Mouse (Mus musculus) adrenal gland, adult 2 months (tissue): Measurements from ENCODE around the gene Pigr. TPM values are rescaled to one million over a fixed set of nuclear protein-coding genes. Genes with fewer than 3 reads are reported as not detected.

Source experiments
- DNase-seq: peaks from one replicate; pipeline ENCODE4 v3.0.0; 2021
- polyA plus RNA-seq: library from polyadenylated mRNA; depleted of rRNA; stranded (reverse); fragments of >200 nt; gene quantifications from 2 replicates; pipeline ENCODE4 v1.2.3, GENCODE M21; 2012
- total RNA-seq, 2 experiments: library from RNA; stranded (reverse); gene quantifications; 2 replicates each; pipeline ENCODE4 v1.2.3; 2021

Pigr gene
- total and polyA plus RNA-seq, 3 experiments, result 0.07 to 3.2 (median 0.14) TPM

DNA sequence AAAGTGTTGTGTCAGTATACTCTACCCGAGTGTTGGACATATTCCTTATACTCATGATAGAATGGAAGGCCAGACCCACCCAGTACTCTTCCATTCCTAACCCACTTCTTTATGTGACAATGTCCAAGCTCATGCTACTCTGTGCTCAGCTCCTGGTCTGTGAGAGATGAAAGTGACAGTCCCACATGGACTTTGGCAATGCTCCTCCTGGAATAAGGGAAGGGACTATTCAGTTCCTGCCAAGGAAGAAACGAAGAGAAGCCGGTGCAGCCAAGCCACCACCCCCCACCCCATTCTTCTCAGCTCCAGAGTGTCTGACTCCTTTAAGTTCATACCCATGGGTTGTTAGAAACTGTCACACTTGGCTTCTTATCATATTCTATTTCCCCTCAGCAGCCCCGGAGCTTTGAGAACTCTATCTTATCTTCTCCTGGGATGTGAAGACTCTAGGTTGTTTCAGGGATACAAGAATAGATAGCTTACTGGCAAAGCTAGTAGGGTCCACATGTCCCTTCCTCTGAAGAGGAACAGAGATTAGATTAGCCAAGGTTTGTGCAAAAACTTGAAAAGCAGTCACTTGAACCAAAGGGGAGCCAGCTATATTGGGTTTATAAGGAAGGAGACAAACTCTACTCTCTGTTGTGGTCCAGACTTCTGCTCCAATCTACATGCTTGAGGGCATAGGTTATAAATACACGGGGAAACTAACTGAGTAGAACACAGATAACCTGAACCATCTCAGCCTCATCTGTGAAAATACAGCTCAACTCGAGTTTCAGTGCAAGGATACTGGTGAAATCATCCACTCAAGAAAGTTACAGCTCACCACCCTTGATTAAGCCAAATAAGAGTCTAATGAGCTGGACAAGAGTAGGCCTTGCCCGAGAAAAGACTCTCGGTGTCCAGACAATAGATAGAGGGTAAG lies 3.7 kb downstream of the Pigr start:
- DNase-seq, result no peak

DNA sequence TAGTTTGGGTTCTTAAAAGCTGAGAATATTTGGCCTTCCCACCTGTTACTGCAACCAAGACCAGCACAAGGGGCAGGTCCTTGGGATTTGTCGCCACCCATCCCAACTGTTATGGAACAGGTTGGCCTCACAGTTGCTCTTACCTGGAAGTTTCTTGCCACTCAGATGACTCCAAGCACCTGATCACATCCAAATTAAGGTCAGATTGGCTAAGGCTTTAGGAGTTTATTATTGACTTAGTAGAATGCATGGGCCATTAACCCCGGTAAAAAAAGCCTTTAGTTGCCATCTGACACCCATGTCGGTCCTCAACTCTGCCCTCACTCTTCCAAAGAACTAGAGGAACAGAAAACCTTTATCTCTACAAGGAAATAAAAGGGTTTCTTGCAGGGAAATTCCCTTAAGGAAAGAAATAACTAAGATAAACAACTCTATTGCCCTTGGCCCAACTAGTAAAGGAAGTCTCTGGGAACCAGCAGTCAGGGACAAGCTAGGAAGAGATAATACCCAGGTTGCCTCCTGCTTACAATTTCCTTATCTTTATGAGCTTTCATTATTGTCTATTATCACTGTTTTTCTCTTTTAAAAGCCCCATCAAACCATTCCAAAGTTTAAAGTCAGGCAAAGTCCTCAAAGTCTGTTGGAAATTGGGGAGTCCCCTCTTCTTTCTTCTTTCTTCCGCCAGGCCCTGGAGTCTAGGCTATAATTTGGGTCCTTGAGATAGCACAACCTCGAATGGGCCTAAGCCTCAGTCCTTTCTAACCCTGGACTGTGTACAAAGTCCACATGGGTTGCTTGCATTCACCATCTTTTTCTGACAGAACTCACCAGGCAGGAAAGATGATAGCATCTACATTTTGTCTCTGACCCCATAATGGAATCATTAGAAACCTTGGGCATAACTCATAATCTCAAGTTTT lies 6.0 kb downstream of the Pigr start:
- no peak for DNase-seq

DNA sequence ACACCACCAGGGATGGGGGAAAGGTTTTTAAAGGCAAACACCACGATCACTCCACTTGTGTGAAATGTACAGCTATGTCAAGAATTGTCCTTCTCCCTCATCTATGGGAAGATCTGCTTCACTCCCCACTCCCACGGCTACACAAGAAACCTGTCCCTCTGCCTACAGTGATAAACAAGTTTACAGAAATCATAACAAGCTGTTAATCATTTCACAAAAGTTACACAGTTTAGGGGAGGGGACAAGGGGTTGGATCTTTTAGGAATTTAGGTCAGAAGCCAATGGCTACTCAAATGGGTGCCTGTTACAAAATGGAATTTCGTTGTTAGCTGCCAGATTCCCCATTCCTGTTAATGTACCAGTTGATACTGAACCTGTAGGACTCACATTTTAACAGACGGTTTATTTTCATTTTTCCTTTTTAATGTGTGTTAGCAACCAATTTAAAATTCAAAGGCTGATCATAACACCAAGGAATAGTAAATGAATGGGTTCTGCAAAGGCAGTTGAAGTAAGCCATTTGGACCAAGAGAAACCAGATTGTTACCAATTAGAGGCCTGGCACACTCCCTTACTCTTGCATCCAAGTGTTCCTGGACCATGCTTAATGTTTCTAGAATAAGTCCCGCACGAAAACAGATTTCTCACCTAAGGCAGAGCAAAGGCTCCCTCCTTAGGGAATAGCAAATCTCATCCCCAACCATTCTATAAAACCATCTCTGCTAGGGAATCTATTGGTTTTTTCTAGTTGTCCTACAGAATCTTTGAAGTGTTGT lies 8.9 kb downstream of the Pigr start:
- DNase-seq, result no peak

DNA sequence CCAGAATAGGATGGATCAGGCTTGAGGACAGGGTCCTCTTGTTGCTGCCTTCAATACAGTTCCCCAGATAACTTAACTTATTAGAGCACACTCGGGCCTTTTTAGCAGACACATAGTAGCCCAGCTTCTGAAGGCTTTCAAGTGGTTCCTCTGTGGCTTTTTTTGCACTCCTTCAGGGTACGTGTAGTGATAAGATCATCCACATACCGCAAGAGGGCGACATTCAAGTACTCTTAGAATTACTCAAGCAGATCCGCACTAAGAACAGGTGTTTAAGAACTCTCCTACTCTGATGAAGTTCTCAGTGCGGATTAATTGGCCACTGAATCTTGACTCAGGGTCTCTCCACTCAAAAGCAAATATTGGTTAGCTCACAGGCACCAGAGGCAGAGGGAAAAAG lies 11.8 kb downstream of the Pigr start:
- no peak for DNase-seq

DNA sequence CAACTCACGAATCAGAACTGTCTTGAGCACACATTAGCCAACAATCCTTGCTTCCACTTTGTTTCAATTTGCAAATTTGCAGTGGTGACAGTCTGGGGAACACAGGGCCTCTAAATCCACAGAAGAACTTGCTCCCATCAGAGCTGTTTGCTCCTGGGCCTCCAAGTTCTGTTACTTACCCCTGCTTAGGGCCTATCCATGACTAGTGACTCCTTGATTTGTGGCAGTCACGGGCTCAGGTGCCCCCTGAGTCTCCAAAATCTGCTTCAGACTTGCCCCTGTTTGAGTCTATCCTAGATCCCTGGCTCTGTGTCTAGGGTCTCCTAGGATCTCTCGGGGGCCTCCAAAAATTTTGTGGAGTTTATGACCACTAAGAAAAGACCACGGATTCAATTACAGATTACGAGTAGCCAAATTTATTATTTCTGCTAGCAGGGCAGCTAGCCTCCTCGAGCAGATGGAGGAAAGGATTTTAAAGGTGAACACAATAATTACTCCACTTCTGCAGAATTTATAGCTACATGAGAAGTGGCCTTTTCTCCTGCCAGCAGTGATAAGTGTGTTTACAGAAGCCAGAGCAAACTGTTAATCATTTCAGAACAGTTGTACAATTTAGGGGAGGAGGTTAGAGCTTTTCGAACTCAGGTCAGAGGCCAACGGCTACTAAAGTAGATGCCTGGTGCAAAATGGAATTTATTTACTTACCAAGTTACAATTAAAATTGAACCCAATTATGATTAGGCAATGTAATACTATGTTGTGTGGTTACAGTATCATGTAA lies 14.3 kb downstream of the Pigr start:
- no peak for DNase-seq

DNA sequence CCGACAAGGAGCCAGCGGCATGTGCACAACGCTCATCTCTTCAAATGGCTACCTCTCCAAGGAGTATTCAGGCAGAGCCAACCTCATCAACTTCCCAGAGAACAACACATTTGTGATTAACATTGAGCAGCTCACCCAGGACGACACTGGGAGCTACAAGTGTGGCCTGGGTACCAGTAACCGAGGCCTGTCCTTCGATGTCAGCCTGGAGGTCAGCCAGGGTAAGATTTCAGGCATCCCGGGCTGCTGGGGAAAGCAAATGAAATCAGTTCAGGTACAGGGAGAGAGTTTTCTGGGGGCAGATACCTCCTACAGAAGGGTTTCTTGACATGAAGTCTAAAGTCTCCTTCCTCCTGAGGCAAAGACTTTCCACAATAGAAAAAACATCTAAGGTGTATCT lies 15.1 kb downstream of the Pigr start:
- no peak for DNase-seq

DNA sequence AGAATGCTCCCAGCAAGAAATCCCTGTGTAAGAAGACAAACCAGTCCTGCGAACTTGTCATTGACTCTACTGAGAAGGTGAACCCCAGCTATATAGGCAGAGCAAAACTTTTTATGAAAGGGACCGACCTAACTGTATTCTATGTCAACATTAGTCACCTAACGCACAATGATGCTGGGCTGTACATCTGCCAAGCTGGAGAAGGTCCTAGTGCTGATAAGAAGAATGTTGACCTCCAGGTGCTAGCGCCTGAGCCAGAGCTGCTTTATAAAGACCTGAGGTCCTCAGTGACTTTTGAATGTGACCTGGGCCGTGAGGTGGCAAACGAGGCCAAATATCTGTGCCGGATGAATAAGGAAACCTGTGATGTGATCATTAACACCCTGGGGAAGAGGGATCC lies 18.0 kb downstream of the Pigr start:
- no peak for DNase-seq

DNA sequence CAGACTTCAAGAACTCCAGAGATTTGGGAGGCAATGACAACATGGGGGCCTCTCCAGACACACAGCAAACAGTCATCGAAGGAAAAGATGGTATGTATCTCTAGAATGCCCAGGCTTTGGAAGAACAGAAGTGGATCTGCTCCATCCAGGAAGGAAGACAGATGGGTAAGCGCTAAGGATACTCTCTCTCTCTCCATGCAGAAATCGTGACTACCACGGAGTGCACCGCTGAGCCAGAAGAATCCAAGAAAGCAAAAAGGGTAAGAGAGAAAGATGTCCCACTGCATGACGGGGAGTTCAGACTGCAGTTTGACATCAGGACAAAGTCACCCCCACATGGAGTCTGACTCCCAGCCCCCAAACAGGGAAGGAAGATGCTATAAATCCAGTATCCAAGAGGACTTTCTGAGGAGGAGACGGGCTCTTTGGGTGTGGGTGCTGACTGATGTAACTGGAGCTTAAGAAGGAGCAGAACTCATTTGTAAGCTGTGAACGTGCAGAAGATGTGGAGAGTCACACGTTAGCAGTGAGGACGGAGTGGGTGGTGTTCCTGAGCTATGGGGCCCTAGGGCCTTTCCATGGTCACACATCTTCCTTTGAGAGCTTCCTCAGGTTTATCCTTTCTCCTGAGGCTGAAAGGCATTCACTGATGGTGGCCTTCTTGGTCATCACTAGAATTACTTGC lies 23.2 kb downstream of the Pigr start:
- no peak for DNase-seq

DNA sequence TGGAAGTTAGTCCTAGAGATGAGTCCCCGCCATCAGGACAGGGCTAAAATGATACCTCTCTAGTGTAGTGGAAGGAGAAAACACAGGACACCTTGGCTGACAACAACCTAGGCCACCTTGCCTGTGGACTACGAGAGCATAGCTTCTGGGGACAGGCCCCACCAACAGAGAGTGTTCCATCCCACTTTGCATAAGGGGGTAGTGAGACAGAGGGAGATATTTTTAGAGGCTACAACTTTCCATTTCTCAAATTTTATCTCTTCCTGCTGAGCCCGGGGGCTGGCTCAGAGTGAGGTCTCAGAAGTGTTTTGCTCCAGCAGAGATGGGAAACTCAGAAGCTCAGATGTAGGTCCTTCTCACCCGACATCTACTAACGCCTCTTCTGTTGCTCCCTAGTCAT lies 23.9 kb downstream of the Pigr start:
- no peak for DNase-seq

DNA sequence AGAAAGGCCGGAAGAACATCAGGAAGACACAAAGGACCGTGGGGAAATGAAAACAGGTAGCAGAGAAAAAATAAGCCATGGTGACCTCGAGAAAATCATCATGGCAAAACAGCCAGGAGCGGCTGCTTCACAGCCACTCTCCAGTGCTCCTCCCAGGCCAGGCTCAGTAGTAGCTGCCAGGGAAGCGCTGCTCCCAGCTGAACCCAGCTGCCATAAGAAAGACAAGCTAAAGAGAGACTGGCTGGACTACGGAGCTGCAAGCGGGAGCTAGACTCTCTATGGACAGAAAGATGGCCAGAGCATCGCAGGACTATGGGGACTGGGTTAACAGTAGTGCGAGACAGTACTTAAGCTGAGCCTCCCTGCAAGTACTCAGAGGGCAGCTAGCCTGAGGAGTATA lies 28.3 kb downstream of the Pigr start:
- DNase-seq, result no peak

DNA sequence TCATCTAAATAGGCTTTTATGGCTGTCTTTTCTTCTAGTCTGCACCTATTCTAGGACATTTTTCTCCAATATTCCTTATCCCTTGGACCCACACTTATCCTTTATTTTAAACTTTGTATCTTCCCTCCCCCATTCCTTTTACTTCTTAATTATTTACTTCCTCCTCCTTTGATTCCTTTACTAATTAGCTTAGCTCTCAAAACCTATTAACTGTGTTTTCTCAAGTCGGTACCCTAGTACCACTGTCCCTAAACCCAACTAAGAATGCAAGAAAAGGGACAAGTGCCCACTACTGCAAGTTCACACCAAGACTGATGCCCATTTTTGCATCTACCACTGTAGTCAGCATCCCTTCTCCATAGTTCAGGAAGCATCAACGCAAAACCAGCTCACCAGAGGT lies 29.2 kb downstream of the Pigr start:
- no peak for DNase-seq

DNA sequence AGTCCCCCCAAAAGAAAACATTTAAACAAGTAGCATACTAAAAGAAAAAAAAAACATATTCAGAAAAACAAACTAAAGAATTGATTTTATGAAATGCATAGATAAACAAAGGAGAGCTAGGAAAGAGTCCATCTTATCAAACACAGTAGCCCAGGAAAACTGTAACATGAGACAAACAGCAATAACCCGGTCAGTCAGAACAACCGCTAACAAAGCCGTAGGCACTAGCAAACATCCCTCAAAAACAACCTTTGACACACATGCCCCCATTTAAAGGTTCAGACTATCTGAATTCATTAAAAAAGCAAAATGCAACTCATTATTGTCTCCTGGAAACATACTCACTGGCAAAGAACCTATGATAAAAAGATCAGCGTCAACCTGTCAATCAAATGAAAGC lies 31.0 kb downstream of the Pigr start:
- no peak for DNase-seq

DNA sequence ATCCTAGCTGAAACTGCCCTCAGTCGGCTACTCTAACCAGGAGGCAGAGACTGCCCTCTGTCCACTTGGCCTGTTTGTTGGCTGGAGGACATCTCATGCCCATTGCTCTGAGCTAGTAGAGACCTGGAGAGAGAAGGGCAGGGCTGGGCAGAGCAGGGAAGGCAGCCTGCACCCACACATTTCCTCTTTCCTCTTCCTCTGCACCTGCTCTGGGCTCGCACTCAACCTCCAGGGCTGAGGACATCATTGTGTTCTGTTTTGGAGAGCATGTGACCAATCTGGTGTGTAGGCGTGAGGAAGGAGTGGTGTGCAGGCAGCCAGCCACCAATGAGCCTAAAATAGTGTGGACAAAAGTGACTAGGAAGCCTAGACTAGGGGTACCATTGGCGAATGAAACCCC lies 37.8 kb downstream of the Pigr start:
- no peak for DNase-seq

DNA sequence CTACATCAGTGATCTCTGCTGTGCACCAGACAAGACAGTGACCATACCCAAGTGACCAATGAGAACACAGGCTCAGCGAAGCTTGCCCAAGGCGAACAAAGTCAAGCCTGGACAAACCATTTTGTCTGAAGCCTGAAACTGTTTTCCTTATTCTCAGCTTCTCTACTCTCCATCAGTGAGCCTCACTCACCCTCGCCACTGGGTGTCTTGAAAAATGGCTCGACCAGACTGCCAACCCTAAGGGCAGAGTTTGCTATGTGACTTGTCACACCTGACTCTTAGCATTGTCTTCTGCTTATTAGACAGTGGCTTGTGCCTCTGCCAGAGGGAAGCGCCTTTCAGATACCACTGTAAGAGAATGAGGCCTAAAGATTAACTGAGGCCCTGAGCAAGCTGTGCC lies 38.3 kb downstream of the Pigr start:
- no peak for DNase-seq

DNA sequence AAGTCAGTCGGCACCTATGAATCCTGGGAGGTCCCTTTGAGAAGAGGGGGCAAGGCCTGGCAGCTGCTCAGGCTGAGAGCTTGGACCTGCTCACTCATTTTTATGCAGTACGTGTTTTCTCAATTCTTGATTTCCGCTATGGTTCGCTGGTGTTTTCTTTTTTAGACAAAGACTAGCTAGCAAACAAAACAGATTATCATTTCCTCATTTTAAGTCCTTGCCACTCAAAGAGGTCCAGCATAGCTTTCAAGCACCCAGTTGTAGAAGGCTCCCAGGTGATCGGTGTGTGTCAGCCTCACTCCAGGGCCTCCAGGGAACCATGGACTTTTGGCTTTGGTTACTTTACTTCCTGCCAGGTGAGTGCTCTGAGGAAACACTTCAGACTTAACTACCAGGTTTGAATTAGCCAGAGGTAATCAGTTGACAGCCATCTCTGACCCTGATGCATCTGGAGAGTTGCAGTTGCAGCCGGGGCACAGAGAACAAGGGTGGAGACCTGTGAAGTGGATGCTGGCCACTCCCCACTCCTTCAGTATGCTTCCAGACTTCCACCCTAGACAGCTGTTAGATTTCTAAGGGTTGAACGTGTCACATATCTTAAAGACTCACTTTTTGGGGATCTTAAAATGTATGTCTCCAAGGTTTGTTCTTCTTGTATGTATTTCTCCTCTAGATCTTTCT lies 39.2 kb downstream of the Pigr start, which contains the start of gene Fcmr:
Fcmr (plus strand) TSS at position 129 of the 681 bp plus-strand sequence.
- DNase-seq, result no peak

DNA sequence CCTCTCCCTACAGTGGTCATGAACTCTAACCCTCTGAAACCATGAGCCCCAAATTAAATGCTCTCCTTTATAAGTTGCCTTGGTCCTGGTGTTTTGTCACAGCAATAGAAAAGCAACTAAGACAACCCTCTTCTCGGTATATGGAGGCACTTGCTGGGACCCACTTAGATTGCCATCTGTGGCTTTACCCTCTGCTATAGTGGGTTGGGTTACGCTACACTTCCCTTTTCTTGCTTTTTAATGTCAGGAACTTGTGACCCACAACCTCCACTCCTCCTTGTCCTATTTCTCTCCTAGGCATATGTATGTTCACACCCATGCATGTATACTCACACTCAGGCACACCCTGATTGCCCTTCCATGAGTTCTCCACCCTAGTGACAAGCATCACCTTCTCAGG lies 46.4 kb downstream of the Pigr start:
- no peak for DNase-seq

DNA sequence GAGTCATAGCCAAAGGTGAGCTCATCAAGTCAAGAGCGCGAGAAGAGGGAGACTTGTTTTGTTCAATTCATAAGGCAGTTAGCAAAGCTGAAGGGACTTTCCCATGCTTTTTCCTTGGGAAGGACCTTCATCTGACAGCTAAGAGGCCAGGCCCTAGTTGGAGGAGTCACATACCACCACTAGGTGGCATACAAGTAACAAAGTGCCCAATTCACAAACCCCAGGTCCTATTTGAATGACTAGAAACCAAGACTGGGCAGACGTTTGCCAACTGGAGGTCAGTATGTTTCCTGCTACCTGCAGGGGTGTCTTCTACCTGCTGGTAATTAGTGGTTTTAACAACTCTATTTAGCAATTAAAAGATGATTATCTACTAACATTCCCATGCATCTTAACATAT lies 48.7 kb downstream of the Pigr start:
- DNase-seq, result peak; percentile 73

DNA sequence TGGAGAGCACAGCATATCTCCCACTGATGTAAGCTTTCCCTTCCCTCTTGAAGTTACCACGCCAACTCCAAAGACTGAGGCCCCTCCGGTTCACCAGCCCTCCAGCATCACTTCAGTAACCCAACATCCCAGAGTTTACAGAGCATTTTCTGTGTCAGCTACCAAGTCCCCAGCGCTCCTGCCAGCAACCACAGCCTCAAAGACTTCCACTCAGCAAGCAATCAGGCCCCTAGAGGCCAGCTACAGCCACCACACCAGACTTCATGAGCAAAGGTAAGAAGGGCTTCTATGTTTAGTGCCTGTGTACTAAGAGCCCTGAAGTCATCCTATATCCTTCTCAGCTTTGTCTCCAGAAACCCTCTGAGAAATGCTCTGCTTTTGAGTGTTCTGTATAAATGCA lies 49.4 kb downstream of the Pigr start:
- no peak for DNase-seq

DNA sequence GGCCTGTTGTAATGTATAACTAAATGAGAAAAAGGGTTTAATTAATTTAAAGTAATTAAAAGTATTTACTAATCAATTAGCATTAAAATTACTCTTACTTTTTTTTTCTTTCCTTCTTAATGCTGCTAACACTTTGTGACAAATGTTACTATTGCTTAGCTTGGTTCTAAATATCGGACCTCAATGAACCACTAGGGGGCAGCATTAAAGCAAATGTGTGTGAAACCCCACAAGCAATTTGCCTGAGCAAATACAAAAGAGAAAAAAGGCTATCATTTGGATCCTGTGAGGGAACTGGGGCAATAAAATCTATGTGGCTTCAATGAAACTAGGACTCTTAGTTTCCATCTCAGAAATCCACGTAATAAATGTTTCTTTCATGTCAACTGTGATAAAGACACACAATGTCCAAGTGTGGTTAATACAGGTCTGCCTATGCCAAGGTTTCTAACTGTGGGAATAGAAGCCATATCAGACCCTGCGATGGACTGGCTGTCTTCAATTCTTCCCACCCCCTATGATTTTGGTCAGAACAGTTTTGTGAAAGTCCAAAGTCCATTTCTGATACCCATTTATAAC lies 50.5 kb downstream of the Pigr start:
- DNase-seq, result peak; percentile 51
